Mouse (Mus musculus) bone marrow, adult 2 months (tissue): ENCODE results near the gene Mapk13.

Source experiments
- CTCF ChIP-seq: fragments of 200-500 bp; IDR thresholded peaks from 2 replicates; pipeline ENCODE4 v1.5.1; 2011; ENCODE audit warnings: low read length, control low read depth; ENCODE audit not compliant: control insufficient read depth, insufficient read depth
- POLR2A ChIP-seq: fragments of 200-500 bp; IDR thresholded peaks from 2 replicates; pipeline ENCODE4 v1.6.1; 2011; ENCODE audit warnings: low read depth, mild to moderate bottlenecking, control low read depth, low read length, borderline replicate concordance; ENCODE audit not compliant: control insufficient read depth

- TF ChIP-seq CTCF (no peak), POLR2A (no peak)
Measured at GRCm38 (mm10) chr17:28799291-28800160, 30.4 kb downstream of the Mapk13 start.
